Mouse (Mus musculus) forebrain, embryonic 10.5 days (tissue): ENCODE results near the gene Nsmce4a. TPM values are rescaled to one million over a fixed set of nuclear protein-coding genes. Genes with fewer than 3 reads are reported as not detected.

Experiments
- DNase-seq: peaks from one replicate; pipeline ENCODE4 v3.0.0-alpha.2; 2017; ENCODE audit warnings: low spot score; ENCODE audit errors: extremely low spot score
- H3K27ac ChIP-seq: fragments of 300-500 bp; sonication (generic); 2 replicates; pipeline ENCODE4 v1.5.1; 2016; ENCODE audit warnings: mild to moderate bottlenecking
- H3K27me3 ChIP-seq: fragments of 300-500 bp; sonication (generic); 2 replicates; pipeline ENCODE4 v1.6.1; 2016; ENCODE audit warnings: mild to moderate bottlenecking; ENCODE audit not compliant: poor library complexity, severe bottlenecking
- H3K36me3 ChIP-seq: fragments of 300-500 bp; sonication (generic); replicated peaks from 2 replicates; pipeline ENCODE4 v1.6.1; 2016; ENCODE audit warnings: mild to moderate bottlenecking, moderate library complexity
- H3K4me1 ChIP-seq: fragments of 300-500 bp; sonication (generic); 2 replicates; pipeline ENCODE4 v1.6.1; 2016
- H3K4me3 ChIP-seq: fragments of 300-500 bp; sonication (generic); 2 replicates; pipeline ENCODE4 v1.5.1; 2016; ENCODE audit warnings: mild to moderate bottlenecking, moderate library complexity
- H3K9me3 ChIP-seq: fragments of 300-500 bp; sonication (generic); 2 replicates; pipeline ENCODE4 v1.6.1; 2016; ENCODE audit warnings: mild to moderate bottlenecking, moderate library complexity
- WGBS: fragments of 180-500 bp; shearing (Covaris S2); methylation state at CpG from one replicate; pipeline ENCODE4 v1.1.7; 2016; 5-methylcytosine and 5-hydroxymethylcytosine counted together
- polyA plus RNA-seq: library from polyadenylated mRNA; unstranded; fragments of >200 nt; fragmentation: Nextera tagmentation; extraction: Ambion mirVana; gene quantifications from 2 replicates; pipeline ENCODE4 v1.2.1, GENCODE M21; 2016

Nsmce4a gene
- 197 and 203 TPM in 2 replicates for polyA plus RNA-seq

DNA sequence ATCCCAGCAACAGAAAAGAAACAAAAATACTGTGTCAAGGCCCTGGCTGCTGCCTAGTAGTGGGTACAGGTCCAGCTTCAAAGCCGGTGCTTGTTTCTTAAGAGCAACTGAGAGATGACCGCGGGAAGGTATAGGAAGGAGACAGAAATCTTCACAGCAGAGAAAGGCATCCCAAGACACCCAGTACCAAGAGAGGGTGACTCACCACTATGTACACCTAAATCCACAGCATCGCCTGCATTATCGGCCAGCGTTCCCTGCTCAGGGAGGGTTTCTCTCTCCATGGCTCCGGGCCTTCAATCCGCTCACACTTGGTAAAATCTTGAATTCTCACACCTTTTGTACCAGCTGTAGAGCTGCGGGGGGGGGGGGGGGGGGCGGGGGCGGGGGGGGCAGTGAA lies at the start of gene Nsmce4a:
Gene Nsmce4a, minus strand, starts transcription at position 298 of the 400 bp plus-strand sequence.
- 74% methylated on average over 11 of the region's 11 CpGs for WGBS
- H3K27ac ChIP-seq, result no peak within 1 kb of the TSS
- no peak within 1 kb of the TSS for H3K4me3 ChIP-seq
- DNase-seq, result no peak
- no peaks in the 10 kb centered on the region for H3K36me3 ChIP-seq
- H3K4me1 ChIP-seq, result peaks cover 40% of the 10 kb centered on the region
- H3K27me3 ChIP-seq, result peaks cover 14% of the 10 kb centered on the region
- H3K9me3 ChIP-seq, result no peaks in the 10 kb centered on the region

DNA sequence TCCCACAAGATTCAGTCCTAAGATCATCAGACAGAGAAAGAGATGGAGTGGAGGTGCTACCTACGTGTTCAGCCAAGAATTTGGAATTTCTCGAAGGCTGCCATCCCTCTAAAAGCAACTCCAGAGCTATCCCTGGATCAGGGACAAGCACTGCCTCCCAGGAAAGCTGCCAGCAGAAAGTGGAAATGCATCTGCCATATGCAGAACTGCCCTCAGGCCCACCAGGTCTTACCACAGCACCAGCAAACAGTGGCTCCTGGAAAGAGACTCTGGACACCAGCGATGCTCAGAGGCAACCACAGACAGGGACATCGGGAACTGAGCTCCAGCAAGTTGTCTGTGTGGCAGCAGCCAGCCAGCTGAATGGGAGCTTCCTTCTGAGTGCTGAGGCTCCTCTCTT lies 49.4 kb upstream of the Nsmce4a start:
- Histone ChIP-seq H3K4me1 (no peaks in the 10 kb centered on the region), H3K9me3 (no peaks in the 10 kb centered on the region), H3K27me3 (peaks cover 14% of the 10 kb centered on the region; the same call in 1 of the 2 replicates), H3K27ac (no peak overlapping the region), H3K4me3 (no peak overlapping the region), H3K36me3 (no peaks in the 10 kb centered on the region)
- no peak for DNase-seq
- WGBS, result 89% methylated on average over 4 of the region's 4 CpGs

DNA sequence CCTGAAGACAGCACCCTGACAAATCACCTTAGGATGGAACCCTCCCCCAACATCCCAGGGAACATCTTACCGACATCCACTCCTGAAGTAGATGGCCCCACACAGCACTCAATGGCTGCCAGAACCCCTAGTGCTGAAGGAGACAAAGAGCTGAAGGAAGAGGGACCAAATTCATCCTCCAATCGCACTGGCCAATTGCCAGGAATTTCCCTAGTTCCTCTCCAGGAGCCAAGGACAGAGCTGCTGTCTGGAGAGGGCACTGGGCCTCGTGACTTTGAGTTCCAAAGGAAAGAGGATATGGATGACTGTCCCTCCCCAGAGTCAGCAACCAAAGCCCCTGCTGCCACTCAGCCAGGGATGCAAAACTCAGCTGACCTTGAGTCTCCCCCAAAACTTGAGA lies 49.0 kb upstream of the Nsmce4a start:
- Histone ChIP-seq H3K27me3 (peaks cover 14% of the 10 kb centered on the region; the same call in 1 of the 2 replicates), H3K9me3 (no peaks in the 10 kb centered on the region), H3K4me1 (no peaks in the 10 kb centered on the region), H3K36me3 (no peaks in the 10 kb centered on the region), H3K27ac (no peak overlapping the region), H3K4me3 (no peak overlapping the region)
- no peak for DNase-seq
- WGBS, result 68% methylated on average over 3 of the region's 3 CpGs

DNA sequence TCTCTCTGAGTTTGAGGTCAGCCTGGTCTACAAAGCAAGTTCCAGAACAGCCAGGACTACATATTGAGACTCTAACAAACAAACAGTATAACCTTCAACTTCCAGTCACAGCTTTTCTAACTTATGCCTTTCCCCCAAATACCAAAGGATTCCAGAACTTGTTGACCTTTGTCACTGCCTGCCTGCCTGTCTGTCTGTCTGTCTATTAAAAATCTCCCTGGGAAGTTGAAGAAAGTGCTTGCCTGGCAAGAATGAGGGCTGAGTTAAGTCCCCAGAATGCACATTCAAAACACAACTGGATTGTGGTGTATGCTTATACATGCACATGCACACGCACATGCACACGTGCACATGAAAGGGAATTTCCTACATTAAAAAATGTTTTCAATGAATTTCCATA lies 48.1 kb upstream of the Nsmce4a start:
- DNase-seq, result no peak
- peaks cover 14% of the 10 kb centered on the region; the same call in 1 of the 2 replicates for H3K27me3 ChIP-seq
- H3K27ac ChIP-seq, result no peak overlapping the region
- 98% methylated on average over 2 of the region's 2 CpGs for WGBS
- H3K36me3 ChIP-seq, result no peaks in the 10 kb centered on the region
- no peaks in the 10 kb centered on the region for H3K9me3 ChIP-seq
- no peak overlapping the region for H3K4me3 ChIP-seq
- H3K4me1 ChIP-seq, result no peaks in the 10 kb centered on the region

DNA sequence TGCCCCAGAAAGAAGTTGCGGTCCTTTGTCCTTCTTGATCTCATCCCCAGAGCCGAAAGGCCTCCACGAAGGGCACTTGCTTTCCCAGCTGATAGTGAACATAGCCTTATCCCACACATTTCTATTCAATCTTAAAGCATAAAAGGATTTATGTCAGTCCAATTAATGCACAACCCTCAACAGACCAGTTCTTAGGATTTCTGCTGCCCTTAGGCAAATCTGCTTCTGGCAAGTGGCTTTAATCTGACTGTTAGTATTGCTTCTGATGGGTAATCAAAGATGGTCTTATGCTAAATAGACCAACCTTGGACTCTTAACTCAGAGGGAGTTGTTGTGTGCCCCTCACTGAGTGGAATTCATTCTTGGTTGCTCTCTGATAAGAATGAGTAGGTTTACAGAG lies 44.7 kb upstream of the Nsmce4a start:
- Histone ChIP-seq H3K27ac (no peak overlapping the region), H3K4me1 (no peaks in the 10 kb centered on the region), H3K4me3 (no peak overlapping the region), H3K9me3 (no peaks in the 10 kb centered on the region), H3K36me3 (no peaks in the 10 kb centered on the region), H3K27me3 (peaks cover 8% of the 10 kb centered on the region; the same call in 1 of the 2 replicates)
- DNase-seq, result no peak
- WGBS, result 90% methylated on average over 3 of the region's 3 CpGs

DNA sequence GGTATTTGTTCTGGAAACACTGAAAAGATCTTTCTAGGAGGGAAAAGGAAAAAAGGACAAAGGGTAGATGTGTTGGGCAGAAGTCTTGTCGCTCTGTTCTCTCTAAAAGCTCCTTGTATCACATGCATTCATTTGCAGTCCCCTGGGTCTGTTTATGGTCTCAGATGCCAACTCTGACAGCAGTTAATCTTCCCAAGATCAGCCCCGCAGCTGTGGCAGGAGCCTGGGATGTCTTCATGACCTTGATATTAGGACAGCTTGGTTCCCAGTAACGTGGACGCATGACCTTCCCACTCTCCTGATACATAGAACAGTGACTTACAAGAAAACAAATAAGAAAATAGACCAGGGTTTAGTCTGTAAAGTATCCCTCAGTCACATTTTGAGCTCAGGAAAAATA lies 41.1 kb upstream of the Nsmce4a start:
- 85% methylated on average over 4 of the region's 4 CpGs for WGBS
- H3K4me1 ChIP-seq, result no peaks in the 10 kb centered on the region
- H3K27ac ChIP-seq, result no peak overlapping the region

DNA sequence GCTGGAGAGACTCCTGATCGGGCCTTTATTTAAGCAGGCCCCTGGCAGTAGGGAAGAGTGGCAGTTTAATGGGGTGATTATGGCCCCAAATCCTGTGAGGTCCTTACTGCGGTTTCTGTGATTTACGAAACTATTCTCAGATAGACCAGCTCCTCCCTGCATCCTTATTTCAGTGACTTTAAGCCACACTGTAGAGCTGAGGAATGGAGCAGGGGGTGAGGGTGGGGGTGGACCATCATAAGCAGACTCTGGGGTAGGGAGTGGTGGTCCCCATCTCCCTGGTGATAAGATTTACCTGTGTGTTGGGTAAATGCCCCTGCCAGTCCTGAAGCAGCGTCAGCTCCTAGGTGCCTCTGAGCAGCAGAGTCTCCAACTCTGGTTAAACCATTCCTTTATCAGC lies 34.0 kb upstream of the Nsmce4a start:
- Histone ChIP-seq H3K9me3 (no peaks in the 10 kb centered on the region), H3K4me1 (0 out of 2 replicates have a peak, but pooled peaks cover 4% of the 10 kb centered on the region), H3K27me3 (peaks cover 3% of the 10 kb centered on the region; the same call in 1 of the 2 replicates), H3K4me3 (no peak overlapping the region), H3K27ac (no peak overlapping the region), H3K36me3 (no peaks in the 10 kb centered on the region)
- DNase-seq, result no peak
- 86% methylated on average over 4 of the region's 4 CpGs for WGBS

More for the DNA sequence above, 41.1 kb upstream of the Nsmce4a start:
- no peaks in the 10 kb centered on the region for H3K36me3 ChIP-seq
- no peaks in the 10 kb centered on the region for H3K9me3 ChIP-seq
- no peak for DNase-seq
- no peak overlapping the region for H3K4me3 ChIP-seq
- H3K27me3 ChIP-seq, result no peaks in the 10 kb centered on the region

DNA sequence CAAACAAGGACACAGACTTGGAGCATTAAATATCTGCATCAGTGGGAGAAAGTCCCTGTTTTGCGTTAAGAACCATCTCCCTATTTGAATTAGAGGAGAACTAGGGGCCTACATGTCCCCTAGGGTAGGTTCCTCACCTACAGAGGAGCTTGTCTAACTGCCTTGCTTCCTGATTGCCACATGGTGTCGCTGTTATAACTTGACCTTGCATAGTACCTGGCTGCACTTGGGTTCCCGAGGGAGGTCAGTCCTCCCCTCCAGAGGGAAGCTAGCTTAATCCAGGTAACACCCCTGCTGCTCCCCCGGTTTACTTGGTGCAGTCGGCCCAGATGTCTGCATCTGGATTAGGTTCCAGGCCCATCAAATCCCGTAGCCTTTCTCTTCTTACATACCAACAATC lies 32.2 kb upstream of the Nsmce4a start:
- Histone ChIP-seq H3K4me1 (0 out of 2 replicates have a peak, but pooled peaks cover 4% of the 10 kb centered on the region), H3K27me3 (peaks cover 9% of the 10 kb centered on the region), H3K36me3 (no peaks in the 10 kb centered on the region), H3K27ac (no peak overlapping the region), H3K4me3 (no peak overlapping the region), H3K9me3 (no peaks in the 10 kb centered on the region)
- 26% methylated on average over 6 of the region's 6 CpGs for WGBS
- DNase-seq, result no peak

DNA sequence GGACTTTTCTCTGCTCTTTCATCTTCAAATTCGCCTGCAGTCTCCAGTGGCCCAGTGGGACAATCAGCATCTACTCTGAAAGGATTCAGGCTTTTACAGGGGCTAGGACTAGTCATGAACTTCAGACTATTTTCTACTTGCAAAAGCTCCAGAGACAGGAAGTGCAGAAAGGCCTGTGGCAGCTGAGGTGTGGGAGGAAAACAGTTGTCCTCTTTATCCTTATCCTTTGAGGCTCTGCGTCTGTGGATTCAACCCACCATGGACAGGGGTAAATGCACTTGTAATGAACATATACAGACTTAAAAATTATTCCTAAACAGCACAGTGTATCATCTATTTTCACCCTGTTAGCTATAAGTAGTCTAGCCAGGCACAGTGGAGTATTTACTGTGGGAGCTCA lies 31.5 kb upstream of the Nsmce4a start:
- Histone ChIP-seq H3K4me1 (0 out of 2 replicates have a peak, but pooled peaks cover 4% of the 10 kb centered on the region), H3K4me3 (no peak overlapping the region), H3K27me3 (peaks cover 12% of the 10 kb centered on the region), H3K9me3 (no peaks in the 10 kb centered on the region), H3K36me3 (no peaks in the 10 kb centered on the region), H3K27ac (no peak overlapping the region)
- 86% methylated on average over 2 of the region's 2 CpGs for WGBS
- DNase-seq, result no peak

DNA sequence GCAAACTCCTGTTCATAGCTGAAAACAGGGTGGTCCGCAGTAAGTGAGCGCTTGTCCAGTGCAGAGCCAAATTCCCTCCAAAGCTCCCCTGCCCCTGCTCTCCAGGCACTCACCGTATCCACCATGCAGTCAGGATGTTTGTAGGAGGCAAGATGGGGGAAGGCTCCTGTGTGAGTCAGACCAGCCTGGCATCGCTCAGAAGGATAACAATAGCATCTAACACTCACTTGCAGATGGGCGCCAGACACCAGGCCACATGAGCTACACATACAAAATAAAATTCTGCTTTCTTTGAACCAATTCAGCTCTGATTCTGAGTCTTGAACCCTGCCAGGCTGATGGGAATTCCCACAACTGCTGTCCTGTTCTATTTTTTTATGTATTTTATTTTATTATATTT lies 30.6 kb upstream of the Nsmce4a start:
- no peak for DNase-seq
- Histone ChIP-seq H3K36me3 (no peaks in the 10 kb centered on the region), H3K27me3 (peaks cover 21% of the 10 kb centered on the region), H3K4me1 (0 out of 2 replicates have a peak, but pooled peaks cover 4% of the 10 kb centered on the region), H3K4me3 (no peak overlapping the region), H3K9me3 (no peaks in the 10 kb centered on the region), H3K27ac (no peak overlapping the region)
- WGBS, result 96% methylated on average over 5 of the region's 5 CpGs

DNA sequence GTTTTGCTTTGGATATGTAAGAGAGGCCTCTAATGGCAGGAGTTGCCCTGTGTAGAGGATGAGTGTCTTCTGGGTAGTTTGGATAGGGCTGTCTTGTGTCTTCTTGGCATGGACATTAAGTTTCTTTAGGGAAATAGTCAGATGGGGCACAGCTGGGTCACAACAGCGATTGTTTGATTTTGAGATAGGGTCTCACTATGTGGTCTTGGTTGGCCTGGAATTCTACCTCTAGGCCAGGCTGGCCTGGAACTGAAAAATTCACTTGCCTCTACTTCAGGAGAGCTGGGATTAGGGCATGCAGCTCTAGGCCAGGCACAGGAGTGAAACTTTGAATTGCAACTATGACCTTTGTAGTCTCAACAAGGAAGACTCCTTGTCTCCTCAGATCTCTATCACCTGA lies 29.9 kb upstream of the Nsmce4a start:
- H3K9me3 ChIP-seq, result no peaks in the 10 kb centered on the region
- H3K27ac ChIP-seq, result no peak overlapping the region
- 0 out of 2 replicates have a peak, but pooled peaks cover 4% of the 10 kb centered on the region for H3K4me1 ChIP-seq
- no peak for DNase-seq
- no peak overlapping the region for H3K4me3 ChIP-seq
- H3K27me3 ChIP-seq, result peaks cover 28% of the 10 kb centered on the region
- H3K36me3 ChIP-seq, result no peaks in the 10 kb centered on the region
- 80% methylated on average over 1 of the region's 1 CpGs for WGBS

DNA sequence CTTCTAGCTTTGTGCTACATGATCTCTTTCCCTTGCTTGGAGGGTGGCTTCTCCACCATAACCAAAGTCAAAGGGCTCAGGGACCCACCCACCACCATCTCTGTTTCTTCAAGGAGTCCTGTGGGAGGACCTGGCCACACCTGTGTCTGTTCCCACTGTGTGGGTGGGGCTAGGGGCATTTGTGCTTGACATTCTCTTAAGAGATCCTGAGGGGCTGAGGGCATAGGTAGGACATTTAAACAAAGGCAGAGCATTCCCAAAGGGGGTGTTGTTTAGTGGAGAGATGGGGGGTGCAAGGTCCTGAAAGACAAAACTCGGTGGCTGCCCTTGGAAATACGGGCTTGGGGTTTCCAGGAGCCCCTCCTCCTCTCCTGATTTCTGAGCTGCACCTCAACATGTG lies 27.6 kb upstream of the Nsmce4a start:
- H3K9me3 ChIP-seq, result no peaks in the 10 kb centered on the region
- DNase-seq, result no peak
- no peaks in the 10 kb centered on the region for H3K36me3 ChIP-seq
- H3K4me1 ChIP-seq, result peaks cover 9% of the 10 kb centered on the region; the same call in 1 of the 2 replicates
- no peak overlapping the region for H3K27ac ChIP-seq
- no peak overlapping the region for H3K4me3 ChIP-seq
- peaks cover 34% of the 10 kb centered on the region for H3K27me3 ChIP-seq
- 67% methylated on average over 2 of the region's 2 CpGs for WGBS

DNA sequence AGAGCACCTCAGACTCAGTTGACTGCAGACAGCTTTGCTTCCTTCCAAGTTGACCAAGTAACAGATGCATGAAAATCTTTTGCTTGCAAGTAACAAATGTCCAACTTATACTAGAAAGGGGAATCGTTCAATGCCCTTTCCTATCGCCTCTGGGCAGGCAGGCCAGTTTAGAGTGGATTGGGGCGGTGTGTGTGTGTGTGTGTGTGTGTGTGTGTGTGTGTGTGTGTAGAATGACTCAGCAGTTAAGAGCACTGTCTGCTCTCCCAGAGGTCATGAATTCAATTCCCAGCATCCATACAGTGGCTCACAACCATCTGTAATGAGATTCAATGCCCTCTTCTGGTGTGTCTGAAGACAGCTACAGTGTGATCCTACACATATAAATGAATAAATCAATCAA lies 27.2 kb upstream of the Nsmce4a start:
- Histone ChIP-seq H3K36me3 (no peaks in the 10 kb centered on the region), H3K27me3 (peaks cover 34% of the 10 kb centered on the region), H3K4me1 (peaks cover 9% of the 10 kb centered on the region; the same call in 1 of the 2 replicates), H3K27ac (no peak overlapping the region), H3K9me3 (no peaks in the 10 kb centered on the region), H3K4me3 (no peak overlapping the region)
- no peak for DNase-seq
- WGBS, result 85% methylated on average over 3 of the region's 3 CpGs

DNA sequence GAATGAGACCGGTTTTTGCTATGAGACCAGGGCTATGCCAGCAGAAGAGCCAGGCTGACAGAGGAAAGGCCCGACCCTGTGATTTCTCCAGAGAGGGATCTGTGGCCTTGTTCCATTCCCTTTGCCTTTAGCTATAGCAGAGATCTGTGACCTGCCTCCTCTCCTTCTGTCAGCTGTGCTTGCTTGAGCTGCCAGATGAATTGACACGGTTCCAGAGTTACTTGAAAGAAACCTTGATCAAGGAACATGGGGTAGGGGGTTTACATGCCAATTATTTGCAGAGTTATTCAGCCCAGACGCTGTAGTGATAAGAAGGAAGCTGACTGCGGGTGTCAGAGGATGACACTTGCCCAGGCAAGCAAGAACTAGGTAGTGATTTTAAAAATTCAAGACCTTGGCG lies 24.6 kb upstream of the Nsmce4a start:
- H3K9me3 ChIP-seq, result no peaks in the 10 kb centered on the region
- 77% methylated on average over 6 of the region's 6 CpGs for WGBS
- no peak overlapping the region for H3K4me3 ChIP-seq
- peaks cover 31% of the 10 kb centered on the region for H3K27me3 ChIP-seq
- peaks cover 13% of the 10 kb centered on the region for H3K4me1 ChIP-seq
- no peak overlapping the region for H3K27ac ChIP-seq
- no peaks in the 10 kb centered on the region for H3K36me3 ChIP-seq
- DNase-seq, result no peak
